Mouse (Mus musculus) bone marrow, adult 2 months (tissue): ENCODE data around the gene Myh14.

Experiments
- CTCF ChIP-seq: fragments of 200-500 bp; IDR thresholded peaks from 2 replicates; pipeline ENCODE4 v1.5.1; 2011; ENCODE audit warnings: low read length, control low read depth; ENCODE audit not compliant: control insufficient read depth, insufficient read depth
- POLR2A ChIP-seq: fragments of 200-500 bp; IDR thresholded peaks from 2 replicates; pipeline ENCODE4 v1.6.1; 2011; ENCODE audit warnings: low read depth, mild to moderate bottlenecking, control low read depth, low read length, borderline replicate concordance; ENCODE audit not compliant: control insufficient read depth

DNA sequence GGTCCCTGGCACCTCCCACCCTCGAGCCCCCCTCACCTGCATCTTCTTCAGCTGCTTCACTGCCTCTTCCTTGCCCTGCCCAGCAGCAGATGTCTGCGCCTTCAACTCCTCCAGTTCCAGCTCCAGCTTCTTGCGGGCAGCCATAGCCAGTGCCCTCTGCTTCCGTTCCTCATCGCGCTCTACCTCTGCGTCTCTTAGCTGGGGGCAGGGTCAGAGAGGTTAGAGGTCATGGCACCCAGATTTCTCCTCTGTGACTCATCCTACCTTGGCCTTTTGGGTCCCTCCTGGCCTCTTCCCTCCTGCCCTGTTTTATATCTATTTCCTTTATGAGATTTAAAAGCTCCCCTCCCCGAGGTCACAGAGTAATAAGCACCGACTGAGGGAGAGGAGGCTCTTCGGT lies 55.3 kb downstream of the Myh14 start:
- TF ChIP-seq CTCF (no peak), POLR2A (no peak)
